Mouse (Mus musculus): ENCODE measurements around the gene Sox11. TPM values are rescaled to one million over a fixed set of nuclear protein-coding genes. Genes with fewer than 3 reads are reported as not detected.

Sox11 gene
- polyA plus RNA-seq, 1 experiment from 2014 or later, result 179 TPM

DNA sequence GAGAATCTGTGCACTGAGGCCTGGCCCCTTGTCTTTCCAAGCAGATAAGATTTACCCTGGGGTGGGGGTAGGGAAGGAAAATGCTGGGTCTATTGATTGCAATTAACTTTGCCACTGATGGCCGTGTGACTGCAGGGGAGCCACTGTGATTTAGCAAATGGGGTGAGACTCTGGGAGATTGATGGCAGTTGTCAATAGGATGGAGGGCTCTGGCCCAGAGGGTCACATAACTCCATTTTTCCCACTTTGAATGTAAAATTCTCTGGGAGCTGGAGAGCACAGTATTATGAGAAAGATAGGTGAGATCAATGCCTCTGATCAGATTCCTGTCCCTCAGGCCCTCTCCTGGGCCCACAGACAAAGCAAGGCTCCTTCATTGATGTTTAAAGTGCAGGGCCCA is 49.2 kb downstream of the Sox11 start:
- Histone ChIP-seq H3K9me3 (ENCODE audit: control insufficient read depth, low read length) (no peaks in the 10 kb centered on the region), H3K27me3 (replicated peaks; ENCODE audit: control insufficient read depth, insufficient read depth, low read length) (no peaks in the 10 kb centered on the region), H3K4me1 (ENCODE audit: control insufficient read depth, insufficient read depth, low read depth, low read length) (peaks cover 5% of the 10 kb centered on the region; the same call in 1 of the 2 replicates), H3K36me3 (ENCODE audit: control insufficient read depth, insufficient read depth, low read length) (no peaks in the 10 kb centered on the region), H3K9ac (ENCODE audit: low read depth, low read length) (no peak overlapping the region), H3K4me2 (ENCODE audit: low read length) (no peak overlapping the region), H3K4me3 (ENCODE audit: low read length) (no peak overlapping the region), H3K27ac (ENCODE audit: low read depth, low read length) (no peak overlapping the region)
- ATAC-seq, result no peak
- 30% methylated on average over 1 of the region's 1 CpGs for WGBS

Measured in hindbrain, embryonic 16.5 days (tissue).